Mouse (Mus musculus) megakaryocyte, embryonic 14.5 days (primary cell): ENCODE measurements around the gene Tmem266. TPM values are rescaled to one million over a fixed set of nuclear protein-coding genes. Genes with fewer than 3 reads are reported as not detected.

Experiments used
- H3K27me3 ChIP-seq: replicated peaks from 2 replicates; pipeline ENCODE3; 2012; ENCODE audit warnings: inconsistent platforms
- H3K36me3 ChIP-seq: replicated peaks from 2 replicates; pipeline ENCODE3; 2012; ENCODE audit warnings: low read length, inconsistent platforms, mixed read lengths
- H3K4me1 ChIP-seq: 2 replicates; pipeline ENCODE4 v1.6.1; 2012; ENCODE audit warnings: inconsistent platforms
- H3K4me3 ChIP-seq: replicated peaks from 2 replicates; pipeline ENCODE3; 2012; ENCODE audit warnings: moderate library complexity, mild to moderate bottlenecking, inconsistent platforms
- H3K9me3 ChIP-seq: 2 replicates; pipeline ENCODE4 v1.6.1; 2012; ENCODE audit warnings: inconsistent platforms
- FLI1 ChIP-seq: IDR thresholded peaks from 2 replicates; pipeline ENCODE4 v1.6.1; 2012; ENCODE audit warnings: low read length, inconsistent platforms, mixed read lengths
- GATA1 ChIP-seq: IDR thresholded peaks from 3 replicates; pipeline ENCODE4 v1.6.1; 2012; ENCODE audit warnings: mixed read lengths, low read length, inconsistent platforms, borderline replicate concordance
- polyA plus RNA-seq: library from polyadenylated mRNA; stranded (reverse); fragments of >175 nt; gene quantifications from 2 replicates; pipeline ENCODE4 v1.2.3, GENCODE M21; 2012; ENCODE audit warnings: low replicate concordance; ENCODE audit not compliant: insufficient read depth

The Tmem266 gene
- polyA plus RNA-seq, 1 experiment, result 0.07 TPM

DNA sequence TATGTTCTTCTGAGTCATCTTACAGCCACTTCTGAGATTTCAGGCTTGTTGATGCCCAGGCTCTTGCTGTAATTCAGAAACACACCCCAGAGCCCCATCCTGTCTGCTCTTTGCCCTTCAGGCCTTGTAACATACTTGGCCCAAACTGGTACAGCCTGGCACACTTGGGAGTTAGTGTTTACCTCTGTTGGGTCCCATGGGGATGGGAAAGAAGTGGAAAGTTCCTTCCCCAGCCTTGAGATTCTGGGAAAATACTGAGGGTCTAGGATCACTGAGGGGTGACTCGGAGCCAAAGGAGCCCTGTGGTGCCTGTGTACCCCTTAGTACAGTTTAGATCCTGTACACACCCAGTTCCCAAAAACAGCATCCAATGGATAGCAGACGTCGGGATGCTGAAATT is 95.1 kb downstream of the Tmem266 start:
- Histone ChIP-seq H3K27me3 (peaks cover 35% of the 10 kb centered on the region), H3K9me3 (no peaks in the 10 kb centered on the region), H3K4me1 (no peaks in the 10 kb centered on the region), H3K36me3 (no peaks in the 10 kb centered on the region), H3K4me3 (no peak overlapping the region)
- TF ChIP-seq FLI1 (no peak), GATA1 (no peak)

- no peak for TF ChIP-seq FLI1
- no peak for TF ChIP-seq GATA1
Observed at GRCm38 (mm10) chr9:55423451-55424424, 97.0 kb downstream of the Tmem266 start.

DNA sequence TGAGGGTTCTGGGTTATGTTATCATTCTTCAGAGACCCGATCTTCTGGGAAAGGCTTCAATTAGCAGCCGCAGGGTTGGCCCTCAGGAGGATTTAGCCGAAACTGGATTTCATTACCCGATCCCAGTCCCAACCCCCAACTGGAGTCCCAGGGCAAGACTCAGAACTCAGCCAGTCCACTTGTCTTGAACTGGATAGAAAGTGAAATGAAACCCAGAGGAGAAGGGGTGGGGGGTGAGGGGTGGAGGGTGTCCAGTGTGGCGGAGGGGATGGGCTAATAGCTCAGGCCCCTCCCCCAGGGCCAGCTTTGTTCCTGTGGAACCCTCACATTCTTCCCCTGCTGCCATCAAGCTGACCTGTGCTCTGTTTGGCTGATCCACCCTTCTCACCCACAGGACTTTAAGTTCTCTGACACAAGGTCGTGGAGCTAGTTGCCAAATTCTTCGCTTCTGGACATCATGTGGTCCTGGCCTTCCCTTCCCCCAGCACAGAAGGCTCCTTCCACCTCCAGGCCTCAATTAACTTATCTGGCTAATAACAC is 98.6 kb downstream of the Tmem266 start:
- TF ChIP-seq FLI1 (no peak), GATA1 (no peak)
- Histone ChIP-seq H3K9me3 (no peaks in the 10 kb centered on the region), H3K27me3 (peaks cover 21% of the 10 kb centered on the region), H3K36me3 (no peaks in the 10 kb centered on the region), H3K4me1 (peaks cover 5% of the 10 kb centered on the region; the same call in 1 of the 2 replicates), H3K4me3 (no peak overlapping the region)

More at GRCm38 (mm10) chr9:55423451-55424424, 97.0 kb downstream of the Tmem266 start:
- Histone ChIP-seq H3K9me3 (no peaks in the 10 kb centered on the region), H3K4me1 (peaks cover 1% of the 10 kb centered on the region; the same call in 1 of the 2 replicates), H3K4me3 (no peak overlapping the region), H3K36me3 (no peaks in the 10 kb centered on the region), H3K27me3 (peaks cover 25% of the 10 kb centered on the region)

GRCm38 (mm10) chr9:55429242-55429975 is 102.7 kb downstream of the Tmem266 start:
- Histone ChIP-seq H3K36me3 (no peaks in the 10 kb centered on the region), H3K4me3 (no peak overlapping the region), H3K27me3 (peaks cover 36% of the 10 kb centered on the region), H3K4me1 (peaks cover 7% of the 10 kb centered on the region; the same call in 1 of the 2 replicates), H3K9me3 (no peaks in the 10 kb centered on the region)
- TF ChIP-seq FLI1 (no peak), GATA1 (no peak)

- no peak overlapping the region for H3K4me3 ChIP-seq
- H3K4me1 ChIP-seq, result peaks cover 9% of the 10 kb centered on the region; the same call in 1 of the 2 replicates
- H3K9me3 ChIP-seq, result no peaks in the 10 kb centered on the region
- H3K36me3 ChIP-seq, result no peaks in the 10 kb centered on the region
- peaks cover 42% of the 10 kb centered on the region for H3K27me3 ChIP-seq
- TF ChIP-seq GATA1 (no peak), FLI1 (no peak)
Observed at GRCm38 (mm10) chr9:55430133-55430532, 103.4 kb downstream of the Tmem266 start.

GRCm38 (mm10) chr9:55432306-55433289 is 105.9 kb downstream of the Tmem266 start:
- no peak overlapping the region for H3K4me3 ChIP-seq
- no peaks in the 10 kb centered on the region for H3K9me3 ChIP-seq
- H3K36me3 ChIP-seq, result no peaks in the 10 kb centered on the region
- TF ChIP-seq GATA1, result no peak
- TF ChIP-seq FLI1, result no peak
- peaks cover 9% of the 10 kb centered on the region; the same call in 1 of the 2 replicates for H3K4me1 ChIP-seq
- H3K27me3 ChIP-seq, result peaks cover 55% of the 10 kb centered on the region

GRCm38 (mm10) chr9:55433875-55434274 is 107.2 kb downstream of the Tmem266 start:
- no peak overlapping the region for H3K4me3 ChIP-seq
- no peaks in the 10 kb centered on the region for H3K9me3 ChIP-seq
- peaks cover 6% of the 10 kb centered on the region; the same call in 1 of the 2 replicates for H3K4me1 ChIP-seq
- no peaks in the 10 kb centered on the region for H3K36me3 ChIP-seq
- TF ChIP-seq FLI1 (no peak), GATA1 (no peak)
- peaks cover 59% of the 10 kb centered on the region for H3K27me3 ChIP-seq

DNA sequence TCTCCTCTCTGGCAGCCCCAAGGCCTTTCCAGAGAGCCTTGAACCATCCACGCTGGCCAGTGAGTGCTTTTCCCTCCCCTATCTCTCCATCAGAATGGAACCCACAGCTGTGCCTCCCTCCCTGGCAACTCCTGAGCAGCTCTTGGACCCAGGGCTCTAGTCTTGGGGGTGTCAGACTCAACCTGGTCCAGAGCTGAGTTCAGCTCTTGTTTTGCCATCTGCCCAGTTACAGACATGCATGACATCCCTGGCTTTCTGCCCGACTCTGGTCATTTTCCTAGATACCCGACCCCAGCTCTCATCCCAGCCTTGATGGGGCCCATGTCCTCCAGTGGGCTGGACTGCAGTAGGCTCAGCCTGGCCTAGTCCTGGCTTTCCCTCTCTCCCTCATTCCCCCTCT is 111.7 kb downstream of the Tmem266 start:
- Histone ChIP-seq H3K4me1 (peaks cover 3% of the 10 kb centered on the region; the same call in 1 of the 2 replicates), H3K36me3 (no peaks in the 10 kb centered on the region), H3K4me3 (no peak overlapping the region), H3K27me3 (peaks cover 44% of the 10 kb centered on the region), H3K9me3 (no peaks in the 10 kb centered on the region)
- TF ChIP-seq GATA1 (no peak), FLI1 (no peak)
